Mouse (Mus musculus): ENCODE measurements around the gene Zfp874a.
"Not testable (repeated sequence)": the region's sequence is repeated elsewhere in the genome, so short reads cannot be mapped to it uniquely, and the experiment has no call there.

DNA sequence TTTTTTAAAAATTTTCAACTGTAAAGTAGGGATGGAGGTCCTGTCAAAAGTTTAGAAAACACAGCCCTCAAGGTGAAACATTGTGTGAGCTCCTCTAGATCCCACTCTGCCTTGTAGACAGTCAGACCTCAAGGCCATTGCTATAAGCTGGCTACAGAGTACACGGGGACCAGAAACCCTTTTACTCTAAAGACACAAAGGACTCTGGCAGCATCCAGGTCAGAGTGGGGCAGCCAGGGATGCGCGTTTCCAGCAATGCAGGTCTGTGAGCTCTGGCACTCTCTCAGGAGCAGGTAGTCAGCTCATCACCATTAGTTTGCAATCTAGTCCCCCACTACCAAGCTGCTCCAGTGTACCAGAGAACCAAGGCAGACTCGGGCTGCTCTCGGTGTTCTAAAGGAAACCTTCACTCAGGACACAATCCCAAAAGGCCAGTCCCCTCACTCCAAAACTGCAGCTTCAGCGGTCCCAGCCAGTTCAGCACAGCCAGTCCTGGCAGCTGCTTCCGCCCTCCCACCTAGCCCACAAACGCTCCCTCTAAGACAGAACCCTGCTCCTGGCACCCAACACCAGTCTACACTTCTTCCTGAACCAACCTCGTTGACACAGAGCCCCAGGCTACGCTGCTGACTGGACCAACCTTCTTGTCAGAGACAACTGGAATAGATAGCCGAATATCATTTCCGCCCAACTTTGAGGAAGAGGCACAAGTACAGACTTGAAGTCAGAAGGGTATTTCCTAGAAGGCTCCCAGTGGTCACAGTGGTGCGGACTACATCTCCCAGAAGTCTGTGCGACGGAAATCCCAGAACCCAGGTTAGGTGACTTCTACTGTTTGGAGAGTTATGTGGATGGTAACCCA, 76.1 kb downstream of the Zfp874a start, which contains the start of the genes Gm28041 and Zfp456:
- not testable (repeated sequence) for TF ChIP-seq CTCF, EP300 (IDR thresholded peaks at IDR 0.05; ENCODE audit: low read depth)

Data from liver, postnatal 0 days (tissue).